Mouse (Mus musculus) myocyte (in vitro differentiated cells): ENCODE results near the gene Mfsd1. TPM values are rescaled to one million over a fixed set of nuclear protein-coding genes. Genes with fewer than 3 reads are reported as not detected.

Source experiments
- H3K27me3 ChIP-seq: one replicate; pipeline ENCODE4 v1.6.1; 2011; ENCODE audit not compliant: control insufficient read depth, insufficient read depth, insufficient read length
- H3K36me3 ChIP-seq: one replicate; pipeline ENCODE4 v1.6.1; 2011; ENCODE audit not compliant: control insufficient read depth, insufficient read depth
- H3K4me2 ChIP-seq: one replicate; pipeline ENCODE4 v1.6.1; 2011; ENCODE audit warnings: low read depth, control low read depth
- H3K4me3 ChIP-seq: one replicate; pipeline ENCODE4 v1.5.1; 2011; ENCODE audit warnings: mild to moderate bottlenecking, control low read depth, moderate library complexity
- H3K79me2 ChIP-seq: one replicate; pipeline ENCODE4 v1.6.1; 2011; ENCODE audit not compliant: control insufficient read depth, insufficient read depth
- H3ac ChIP-seq: one replicate; pipeline ENCODE4 v1.6.1; 2011; ENCODE audit not compliant: control insufficient read depth, insufficient read length
- CEBPB ChIP-seq: IDR thresholded peaks from 2 replicates; pipeline ENCODE4 v1.6.1; 2011; ENCODE audit warnings: mild to moderate bottlenecking, moderate library complexity; ENCODE audit not compliant: poor library complexity, insufficient read depth, severe bottlenecking
- E2F4 ChIP-seq: IDR thresholded peaks from one replicate; pipeline ENCODE4 v1.6.1; 2011; ENCODE audit warnings: mild to moderate bottlenecking, control low read depth, moderate library complexity; ENCODE audit not compliant: insufficient read depth
- MAX ChIP-seq: IDR thresholded peaks from one replicate; pipeline ENCODE4 v1.6.1; 2011; ENCODE audit warnings: low read depth, mild to moderate bottlenecking, control low read depth
- MYOD1 ChIP-seq, 3 experiments: IDR thresholded peaks; one replicate each; pipeline ENCODE4 v1.6.1; 2011; ENCODE audit warnings: control low read depth in 2 of 3, low read depth in 2 of 3, mild to moderate bottlenecking in 2 of 3, moderate library complexity in 1 of 3; ENCODE audit not compliant: insufficient read length in 2 of 3, control insufficient read depth in 1 of 3
- MYOG ChIP-seq, 3 experiments: IDR thresholded peaks; one replicate each; pipeline ENCODE4 v1.6.1; 2011; ENCODE audit warnings: control low read depth in 2 of 3, low read depth in 2 of 3, mild to moderate bottlenecking in 2 of 3; ENCODE audit not compliant: insufficient read length in 2 of 3, control insufficient read depth in 1 of 3, insufficient read depth in 1 of 3
- POLR2A ChIP-seq: IDR thresholded peaks from one replicate; pipeline ENCODE4 v1.6.1; 2011; ENCODE audit warnings: low read depth, mild to moderate bottlenecking, control low read depth, moderate library complexity; ENCODE audit not compliant: insufficient read length
- POLR2AphosphoS2 ChIP-seq: IDR thresholded peaks from one replicate; pipeline ENCODE4 v1.6.1; 2011; ENCODE audit warnings: low read depth, control low read depth; ENCODE audit not compliant: insufficient read length
- REST ChIP-seq: IDR thresholded peaks from one replicate; pipeline ENCODE4 v1.6.1; 2011; ENCODE audit warnings: mild to moderate bottlenecking, control low read depth, moderate library complexity; ENCODE audit not compliant: insufficient read depth, insufficient read length
- SRF ChIP-seq: IDR thresholded peaks from one replicate; pipeline ENCODE4 v1.6.1; 2011; ENCODE audit warnings: low read depth; ENCODE audit not compliant: control insufficient read depth, insufficient read length
- TCF12 ChIP-seq: IDR thresholded peaks from one replicate; pipeline ENCODE4 v1.6.1; 2011; ENCODE audit warnings: mild to moderate bottlenecking, control low read depth; ENCODE audit not compliant: poor library complexity, insufficient read depth, severe bottlenecking
- TCF3 ChIP-seq: IDR thresholded peaks from one replicate; pipeline ENCODE4 v1.6.1; 2011; ENCODE audit warnings: low read depth, control low read depth; ENCODE audit not compliant: insufficient read length
- USF1 ChIP-seq: IDR thresholded peaks from one replicate; pipeline ENCODE4 v1.6.1; 2011; ENCODE audit warnings: low read depth, mild to moderate bottlenecking, control low read depth, moderate library complexity
- polyA plus RNA-seq: library from polyadenylated mRNA; unstranded; fragments of >200 nt; fragmentation: generic; extraction: Trizol; gene quantifications from one replicate; pipeline ENCODE4 v1.2.1, GENCODE M21; 2012; ENCODE audit warnings: missing spikeins

Mfsd1 gene
- polyA plus RNA-seq, 1 experiment = 44.4 TPM

DNA sequence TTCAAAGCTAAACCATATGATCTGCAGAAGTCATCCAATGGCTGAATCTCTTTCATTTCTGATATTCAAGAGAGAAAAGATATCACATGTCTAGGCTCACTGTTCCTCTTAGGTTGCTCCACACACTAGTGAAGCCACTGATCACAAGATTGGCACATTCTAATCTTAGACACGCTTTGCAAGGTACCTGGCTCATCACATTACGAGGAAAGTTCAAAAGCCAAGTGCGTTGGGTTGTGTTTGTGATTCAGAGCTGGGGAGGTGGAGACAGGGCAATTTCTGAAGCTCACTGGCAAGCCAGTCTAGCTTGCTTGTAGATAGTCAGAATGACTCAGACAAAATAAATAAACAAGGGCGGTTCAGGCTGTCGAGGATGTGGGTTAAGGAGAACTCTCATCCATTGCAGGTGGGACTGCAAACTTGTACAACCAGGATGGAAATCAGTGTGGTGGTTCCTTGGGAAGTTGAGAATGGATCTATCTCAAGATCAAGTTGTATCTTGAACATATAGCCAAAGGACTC is 28.6 kb upstream of the Mfsd1 start:
- TF ChIP-seq REST (no peak), E2F4 (no peak), MYOD1 (IDR thresholded peaks at IDR 0.05; ENCODE audit: control insufficient read depth in 1 of 3, insufficient read length in 2 of 3, low read depth in 2 of 3) (no peak), MAX (no peak), TCF12 (no peak), MYOG (IDR thresholded peaks at IDR 0.05; ENCODE audit: control insufficient read depth in 1 of 3, insufficient read depth in 1 of 3, insufficient read length in 2 of 3, low read depth in 2 of 3) (no peak), TCF3 (no peak), USF1 (no peak), CEBPB (no peak), POLR2AphosphoS2 (no peak), POLR2A (no peak), SRF (no peak)
- Histone ChIP-seq H3K36me3 (no peaks in the 10 kb centered on the region), H3K27me3 (no peaks in the 10 kb centered on the region), H3K4me3 (no peak overlapping the region), H3ac (no peak overlapping the region), H3K79me2 (no peaks in the 10 kb centered on the region), H3K4me2 (no peak overlapping the region)

DNA sequence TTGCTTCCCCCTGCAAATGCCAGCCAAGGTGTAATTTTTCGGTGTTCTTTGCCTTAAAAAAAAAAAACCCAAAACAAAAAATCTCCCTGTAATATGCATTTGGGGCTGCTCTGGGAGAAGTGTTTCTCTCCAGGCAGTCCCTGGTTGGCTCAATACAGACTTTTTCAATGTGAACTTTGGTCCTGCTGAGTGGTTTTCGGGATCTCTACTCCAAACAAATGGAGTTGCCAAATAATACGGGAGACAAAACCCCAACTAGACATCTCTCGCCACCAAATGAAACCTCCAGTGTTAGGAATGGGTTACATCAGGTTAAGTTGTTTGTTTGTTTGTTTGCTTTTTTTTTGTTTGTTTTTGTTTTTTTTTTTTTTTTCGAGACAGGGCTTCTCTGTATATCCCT is 27.3 kb upstream of the Mfsd1 start:
- no peak for TF ChIP-seq MYOG (IDR thresholded peaks at IDR 0.05; ENCODE audit: control insufficient read depth in 1 of 3, insufficient read depth in 1 of 3, insufficient read length in 2 of 3, low read depth in 2 of 3)
- no peak for TF ChIP-seq MYOD1 (IDR thresholded peaks at IDR 0.05; ENCODE audit: control insufficient read depth in 1 of 3, insufficient read length in 2 of 3, low read depth in 2 of 3)
- no peak for TF ChIP-seq CEBPB
- TF ChIP-seq E2F4 = no peak
- no peak for TF ChIP-seq TCF3
- TF ChIP-seq REST = no peak
- no peak for TF ChIP-seq SRF
- no peaks in the 10 kb centered on the region for H3K36me3 ChIP-seq
- H3K79me2 ChIP-seq = no peaks in the 10 kb centered on the region
- H3K4me2 ChIP-seq = no peak overlapping the region
- H3K4me3 ChIP-seq = no peak overlapping the region
- no peak overlapping the region for H3ac ChIP-seq
- H3K27me3 ChIP-seq = no peaks in the 10 kb centered on the region

GRCm38 (mm10) chr3:67557200-67557651 is 25.3 kb upstream of the Mfsd1 start:
- Histone ChIP-seq H3K4me3 (no peak overlapping the region), H3K79me2 (no peaks in the 10 kb centered on the region)

GRCm38 (mm10) chr3:67557718-67558354 is 24.7 kb upstream of the Mfsd1 start:
- H3K36me3 ChIP-seq = no peaks in the 10 kb centered on the region
- TF ChIP-seq USF1 (no peak), POLR2AphosphoS2 (no peak), CEBPB (no peak), MAX (no peak), POLR2A (no peak), REST (no peak), SRF (no peak), MYOG (IDR thresholded peaks at IDR 0.05; ENCODE audit: control insufficient read depth in 1 of 3, insufficient read depth in 1 of 3, insufficient read length in 2 of 3, low read depth in 2 of 3) (no peak)
- H3K4me3 ChIP-seq = no peak overlapping the region
- H3K4me2 ChIP-seq = no peak overlapping the region
- no peaks in the 10 kb centered on the region for H3K27me3 ChIP-seq
- no peak overlapping the region for H3ac ChIP-seq
- no peaks in the 10 kb centered on the region for H3K79me2 ChIP-seq

More at GRCm38 (mm10) chr3:67557200-67557651, 25.3 kb upstream of the Mfsd1 start:
- H3K36me3 ChIP-seq = no peaks in the 10 kb centered on the region
- H3ac ChIP-seq = no peak overlapping the region
- no peaks in the 10 kb centered on the region for H3K27me3 ChIP-seq
- no peak overlapping the region for H3K4me2 ChIP-seq
- TF ChIP-seq CEBPB (no peak), MYOD1 (IDR thresholded peaks at IDR 0.05; ENCODE audit: control insufficient read depth in 1 of 3, insufficient read length in 2 of 3, low read depth in 2 of 3) (no peak), E2F4 (no peak)

DNA sequence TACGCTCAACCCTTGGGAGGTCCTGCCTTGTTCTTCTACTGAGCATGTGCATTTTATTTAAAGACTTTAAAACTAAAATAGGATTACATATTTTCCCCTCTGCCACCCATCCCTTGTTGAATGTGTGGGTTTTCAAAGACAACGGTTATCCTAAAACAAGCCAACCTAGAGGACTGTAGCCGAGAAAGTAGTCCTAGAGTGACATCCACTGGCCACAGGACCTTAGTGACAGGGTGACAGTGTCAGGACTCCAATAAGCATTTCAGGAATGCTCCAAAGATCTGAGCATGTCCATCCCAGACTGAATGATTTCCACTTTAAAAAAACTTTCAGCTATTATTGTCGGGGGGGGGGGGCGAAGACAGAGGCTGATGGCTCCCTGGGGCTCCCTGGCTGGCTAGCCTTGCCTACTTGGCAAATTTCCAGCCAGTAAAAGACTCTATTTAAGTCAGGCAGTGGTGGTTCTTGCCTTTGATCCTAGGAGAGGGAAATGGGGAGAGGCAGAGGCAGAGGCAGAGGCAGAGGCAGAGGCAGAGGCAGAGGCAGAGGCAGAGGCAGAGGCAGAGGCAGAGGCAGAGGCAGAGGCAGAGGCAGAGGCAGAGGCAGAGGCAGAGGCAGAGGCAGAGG is 17.7 kb upstream of the Mfsd1 start:
- no peaks in the 10 kb centered on the region for H3K79me2 ChIP-seq
- peaks cover 6% of the 10 kb centered on the region for H3K27me3 ChIP-seq
- no peak overlapping the region for H3K4me2 ChIP-seq
- H3K36me3 ChIP-seq = no peaks in the 10 kb centered on the region
- TF ChIP-seq TCF3 (no peak), TCF12 (no peak), POLR2A (no peak), CEBPB (no peak), MYOG (IDR thresholded peaks at IDR 0.05; ENCODE audit: control insufficient read depth in 1 of 3, insufficient read depth in 1 of 3, insufficient read length in 2 of 3, low read depth in 2 of 3) (no peak), REST (no peak), MYOD1 (IDR thresholded peaks at IDR 0.05; ENCODE audit: control insufficient read depth in 1 of 3, insufficient read length in 2 of 3, low read depth in 2 of 3) (no peak), USF1 (no peak), MAX (no peak), POLR2AphosphoS2 (no peak), E2F4 (no peak), SRF (no peak)
- no peak overlapping the region for H3ac ChIP-seq
- H3K4me3 ChIP-seq = no peak overlapping the region
